Mouse (Mus musculus) MEL (cell line): ENCODE data around the gene Slk.

Experiments
- BHLHE40 ChIP-seq: IDR thresholded peaks from 2 replicates; pipeline ENCODE4 v1.6.1; 2012; ENCODE audit warnings: low read depth, mild to moderate bottlenecking, inconsistent platforms, low read length, improper control_type of control experiment, borderline replicate concordance
- CTCF ChIP-seq, 3 experiments: IDR thresholded peaks in 2 of 3; conservative IDR thresholded peaks in 1 of 3; 2 replicates each; pipeline ENCODE4 v1.5.1; 2011 to 2012; ENCODE audit warnings: low read length in 3 of 3, low read depth in 2 of 3, mild to moderate bottlenecking in 2 of 3, improper control_type of control experiment in 1 of 3, inconsistent platforms in 1 of 3, mixed read lengths in 1 of 3, moderate library complexity in 1 of 3; ENCODE audit not compliant: control insufficient read depth in 1 of 3, insufficient read depth in 1 of 3, poor library complexity in 1 of 3, severe bottlenecking in 1 of 3
- E2F4 ChIP-seq: IDR thresholded peaks from 2 replicates; pipeline ENCODE4 v1.6.1; 2011; ENCODE audit warnings: low read depth, low read length, improper control_type of control experiment, borderline replicate concordance
- EP300 ChIP-seq, 2 experiments: IDR thresholded peaks; 2 replicates each; pipeline ENCODE4 v1.6.1; 2011; ENCODE audit warnings: improper control_type of control experiment in 2 of 2, low read length in 2 of 2, low read depth in 1 of 2, mild to moderate bottlenecking in 1 of 2
- GABPA ChIP-seq: IDR thresholded peaks from 2 replicates; pipeline ENCODE4 v1.6.1; 2012; ENCODE audit warnings: low read depth, mild to moderate bottlenecking, inconsistent platforms, low read length, improper control_type of control experiment, moderate library complexity
- JUND ChIP-seq: IDR thresholded peaks from 2 replicates; pipeline ENCODE4 v1.6.1; 2011; ENCODE audit warnings: low read depth, mild to moderate bottlenecking, improper control_type of control experiment, low read length
- MXI1 ChIP-seq: IDR thresholded peaks from 2 replicates; pipeline ENCODE4 v1.6.1; 2011; ENCODE audit warnings: mild to moderate bottlenecking, low read depth, low read length, improper control_type of control experiment
- MYB ChIP-seq: IDR thresholded peaks from 2 replicates; pipeline ENCODE4 v1.6.1; 2011; ENCODE audit warnings: mild to moderate bottlenecking, low read depth, low read length, improper control_type of control experiment
- MYC ChIP-seq: IDR thresholded peaks from 2 replicates; pipeline ENCODE4 v1.6.1; 2011; ENCODE audit warnings: low read depth, mild to moderate bottlenecking, low read length, improper control_type of control experiment, moderate library complexity
- RCOR1 ChIP-seq: IDR thresholded peaks from 2 replicates; pipeline ENCODE4 v1.6.1; 2012; ENCODE audit warnings: low read depth, mild to moderate bottlenecking, inconsistent platforms, low read length, improper control_type of control experiment
- TCF12 ChIP-seq: IDR thresholded peaks from 2 replicates; pipeline ENCODE4 v1.6.1; 2014; ENCODE audit warnings: low read depth, mild to moderate bottlenecking, inconsistent platforms, low read length, improper control_type of control experiment, moderate library complexity
- ZNF384 ChIP-seq: IDR thresholded peaks from 2 replicates; pipeline ENCODE4 v1.6.1; 2012; ENCODE audit warnings: low read depth, mild to moderate bottlenecking, inconsistent platforms, low read length, improper control_type of control experiment

DNA sequence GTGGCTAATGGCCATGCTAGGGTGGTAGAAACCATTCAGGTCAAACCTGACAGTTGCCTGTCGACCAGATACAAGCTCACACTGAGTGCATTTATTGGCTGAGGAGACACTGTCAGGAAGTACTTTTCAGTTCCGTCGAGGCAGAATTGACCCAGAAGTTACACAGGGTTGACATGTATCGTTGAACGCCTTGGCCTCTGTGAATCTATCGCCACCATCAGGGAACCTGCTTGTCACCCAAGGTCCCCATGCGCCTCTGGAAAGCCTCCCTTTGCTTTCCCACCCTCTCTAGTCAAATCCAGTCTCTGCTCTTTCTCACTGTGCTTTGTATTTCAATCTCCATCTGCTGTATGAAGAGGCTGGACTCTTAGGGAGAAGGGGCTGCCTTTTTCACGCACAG lies 13.5 kb upstream of the Slk start:
- TF ChIP-seq MYC = no peak
- TF ChIP-seq MYB = no peak
- TF ChIP-seq CTCF (IDR thresholded peaks at IDR 0.05 in 2 of 3, conservative IDR thresholded peaks at IDR 0.05 in 1 of 3; ENCODE audit: control insufficient read depth in 1 of 3, insufficient read depth in 1 of 3, low read depth in 2 of 3, low read length in 3 of 3, poor library complexity in 1 of 3, severe bottlenecking in 1 of 3) = no peak
- TF ChIP-seq TCF12 = no peak
- no peak for TF ChIP-seq ZNF384
- TF ChIP-seq EP300 (IDR thresholded peaks at IDR 0.05; ENCODE audit: low read depth in 1 of 2, low read length in 2 of 2) = no peak
- TF ChIP-seq MXI1 = no peak
- TF ChIP-seq GABPA = no peak
- TF ChIP-seq RCOR1 = no peak
- TF ChIP-seq BHLHE40 = no peak
- no peak for TF ChIP-seq JUND
- no peak for TF ChIP-seq E2F4
